Mouse (Mus musculus): ENCODE results near the gene P4ha1. TPM values are rescaled to one million over a fixed set of nuclear protein-coding genes. Genes with fewer than 3 reads are reported as not detected.

P4ha1 gene
- polyA plus RNA-seq, 2 experiments: 95.1 to 108 TPM

GRCm38 (mm10) chr10:59322271-59322670, 825 bp upstream of the P4ha1 start:
- peak overlapping the region; percentile 74 for H3K4me3 ChIP-seq (replicated peaks; ENCODE audit: low read length)
- no peak for TF ChIP-seq POLR2A (IDR thresholded peaks at IDR 0.05; ENCODE audit: borderline replicate concordance, extremely low read depth, insufficient read depth, insufficient read length)
- DNase-seq (ENCODE audit: low spot score): no peak

GRCm38 (mm10) chr10:59323488-59324161, 529 bp downstream of the P4ha1 start:
- ATAC-seq (ENCODE audit: low FRiP score, low read depth): peak; percentile 66
- WGBS: under 1% methylated on average over 39 of the region's 49 CpGs
- Histone ChIP-seq H3K27ac (replicated peaks; ENCODE audit: low read depth, low read length) (peak overlapping the region; percentile 94), H3K4me2 (replicated peaks; ENCODE audit: low read depth, low read length, severe bottlenecking) (peak overlapping the region; percentile 73), H3K4me3 (replicated peaks; ENCODE audit: low read length) (peak overlapping the region; percentile 74), H3K36me3 (ENCODE audit: control insufficient read depth, insufficient read depth, low read length) (no peaks in the 10 kb centered on the region), H3K9ac (ENCODE audit: low read depth, low read length, severe bottlenecking) (peak overlapping the region; percentile 83), H3K27me3 (ENCODE audit: control insufficient read depth, insufficient read depth, low read length) (no peaks in the 10 kb centered on the region), H3K9me3 (ENCODE audit: control insufficient read depth, low read length) (no peaks in the 10 kb centered on the region), H3K4me1 (ENCODE audit: control insufficient read depth, insufficient read depth, low read length) (peaks cover 19% of the 10 kb centered on the region)
- peak; percentile 68 for DNase-seq (ENCODE audit: low spot score)
- TF ChIP-seq POLR2A (IDR thresholded peaks at IDR 0.05; ENCODE audit: borderline replicate concordance, extremely low read depth, insufficient read depth, insufficient read length): no peak

More at GRCm38 (mm10) chr10:59322271-59322670, 825 bp upstream of the P4ha1 start:
- WGBS: 51% methylated on average over 4 of the region's 4 CpGs
- Histone ChIP-seq H3K27ac (replicated peaks; ENCODE audit: low read depth, low read length) (peak overlapping the region; percentile 21), H3K27me3 (ENCODE audit: control insufficient read depth, insufficient read depth, low read length) (no peaks in the 10 kb centered on the region), H3K4me2 (replicated peaks; ENCODE audit: low read depth, low read length, severe bottlenecking) (peak overlapping the region; percentile 73), H3K4me1 (ENCODE audit: control insufficient read depth, insufficient read depth, low read length) (peaks cover 19% of the 10 kb centered on the region), H3K9ac (ENCODE audit: low read depth, low read length, severe bottlenecking) (no peak overlapping the region), H3K9me3 (ENCODE audit: control insufficient read depth, low read length) (no peaks in the 10 kb centered on the region), H3K36me3 (ENCODE audit: control insufficient read depth, insufficient read depth, low read length) (no peaks in the 10 kb centered on the region)
- no peak for ATAC-seq (ENCODE audit: low FRiP score, low read depth)

- peak overlapping the region; percentile 73 for H3K4me2 ChIP-seq (replicated peaks; ENCODE audit: low read depth, low read length, severe bottlenecking)
- DNase-seq (ENCODE audit: low spot score) (peak; percentile 76), ATAC-seq (ENCODE audit: low FRiP score, low read depth) (no peak)
- peak overlapping the region; percentile 83 for H3K9ac ChIP-seq (ENCODE audit: low read depth, low read length, severe bottlenecking)
- peak overlapping the region; percentile 74 for H3K4me3 ChIP-seq (replicated peaks; ENCODE audit: low read length)
- 10% methylated on average over 15 of the region's 15 CpGs for WGBS
- no peaks in the 10 kb centered on the region for H3K27me3 ChIP-seq (ENCODE audit: control insufficient read depth, insufficient read depth, low read length)
- H3K4me1 ChIP-seq (ENCODE audit: control insufficient read depth, insufficient read depth, low read length): peaks cover 19% of the 10 kb centered on the region
- no peak for TF ChIP-seq POLR2A (IDR thresholded peaks at IDR 0.05; ENCODE audit: borderline replicate concordance, extremely low read depth, insufficient read depth, insufficient read length)
- no peaks in the 10 kb centered on the region for H3K36me3 ChIP-seq (ENCODE audit: control insufficient read depth, insufficient read depth, low read length)
- peak overlapping the region; percentile 94 for H3K27ac ChIP-seq (replicated peaks; ENCODE audit: low read depth, low read length)
- H3K9me3 ChIP-seq (ENCODE audit: control insufficient read depth, low read length): no peaks in the 10 kb centered on the region
These were observed 1.4 kb downstream of the P4ha1 start for GRCm38 (mm10) chr10:59324311-59325165.

GRCm38 (mm10) chr10:59326612-59327315, 3.7 kb downstream of the P4ha1 start:
- Histone ChIP-seq H3K4me1 (ENCODE audit: control insufficient read depth, insufficient read depth, low read length) (peaks cover 19% of the 10 kb centered on the region), H3K36me3 (ENCODE audit: control insufficient read depth, insufficient read depth, low read length) (no peaks in the 10 kb centered on the region), H3K9ac (ENCODE audit: low read depth, low read length, severe bottlenecking) (no peak overlapping the region), H3K4me2 (replicated peaks; ENCODE audit: low read depth, low read length, severe bottlenecking) (peak overlapping the region; percentile 28; the same call in 1 of the 2 replicates), H3K27ac (replicated peaks; ENCODE audit: low read depth, low read length) (no peak overlapping the region), H3K27me3 (ENCODE audit: control insufficient read depth, insufficient read depth, low read length) (no peaks in the 10 kb centered on the region), H3K9me3 (ENCODE audit: control insufficient read depth, low read length) (no peaks in the 10 kb centered on the region), H3K4me3 (replicated peaks; ENCODE audit: low read length) (no peak overlapping the region; the same call in 1 of the 2 replicates)
- ATAC-seq (ENCODE audit: low FRiP score, low read depth): no peak
- DNase-seq (ENCODE audit: low spot score): no peak
- no peak for TF ChIP-seq POLR2A (IDR thresholded peaks at IDR 0.05; ENCODE audit: borderline replicate concordance, extremely low read depth, insufficient read depth, insufficient read length)
- WGBS: 64% methylated on average over 8 of the region's 8 CpGs

- H3K4me2 ChIP-seq (replicated peaks; ENCODE audit: low read depth, low read length, severe bottlenecking): no peak overlapping the region
- H3K27ac ChIP-seq (replicated peaks; ENCODE audit: low read depth, low read length): no peak overlapping the region
- peaks cover 16% of the 10 kb centered on the region for H3K4me1 ChIP-seq (ENCODE audit: control insufficient read depth, insufficient read depth, low read length)
- H3K9me3 ChIP-seq (ENCODE audit: control insufficient read depth, low read length): no peaks in the 10 kb centered on the region
- no peak overlapping the region for H3K9ac ChIP-seq (ENCODE audit: low read depth, low read length, severe bottlenecking)
- no peaks in the 10 kb centered on the region for H3K36me3 ChIP-seq (ENCODE audit: control insufficient read depth, insufficient read depth, low read length)
- TF ChIP-seq POLR2A (IDR thresholded peaks at IDR 0.05; ENCODE audit: borderline replicate concordance, extremely low read depth, insufficient read depth, insufficient read length): no peak
- no peak for DNase-seq (ENCODE audit: low spot score)
- H3K4me3 ChIP-seq (replicated peaks; ENCODE audit: low read length): no peak overlapping the region
- ATAC-seq (ENCODE audit: low FRiP score, low read depth): no peak
- 85% methylated on average over 3 of the region's 3 CpGs for WGBS
- H3K27me3 ChIP-seq (ENCODE audit: control insufficient read depth, insufficient read depth, low read length): no peaks in the 10 kb centered on the region
These were observed 4.2 kb downstream of the P4ha1 start for GRCm38 (mm10) chr10:59327316-59327710.

All from limb, embryonic 14.5 days (tissue).